Mouse (Mus musculus): ENCODE data around the gene Nyap2.
"Not testable (repeated sequence)": the region's sequence is repeated elsewhere in the genome, so short reads cannot be mapped to it uniquely, and the experiment has no call there.

Nyap2 gene

GRCm38 (mm10) chr1:81180686-81181085, 103.9 kb downstream of the Nyap2 start:
- no peak for DNase-seq (ENCODE audit: low spot score in 2 of 2)

DNA sequence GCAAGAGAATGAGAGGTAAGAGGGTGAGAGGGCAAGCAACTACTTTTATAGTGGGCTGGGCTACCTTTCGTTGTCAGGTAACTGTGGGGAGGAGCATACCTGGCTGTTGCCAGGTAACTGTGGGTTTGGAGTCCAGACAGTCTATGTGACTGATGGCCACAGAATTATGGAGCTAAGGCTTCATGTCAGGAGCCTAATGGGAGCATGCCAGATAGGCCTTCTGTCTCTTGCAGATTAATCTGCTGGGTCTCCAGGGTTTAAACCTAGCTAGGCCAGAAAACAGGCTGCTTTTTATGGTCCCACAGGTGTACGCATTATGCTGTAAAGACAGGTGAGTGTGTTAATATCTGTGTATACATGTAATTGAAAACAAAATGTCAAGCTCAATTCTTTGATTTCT, 132.8 kb downstream of the Nyap2 start:
- DNase-seq (ENCODE audit: low spot score in 2 of 2), result no peak

GRCm38 (mm10) chr1:81211491-81211890, 134.7 kb downstream of the Nyap2 start:
- no peak for DNase-seq (ENCODE audit: low spot score in 2 of 2)

DNA sequence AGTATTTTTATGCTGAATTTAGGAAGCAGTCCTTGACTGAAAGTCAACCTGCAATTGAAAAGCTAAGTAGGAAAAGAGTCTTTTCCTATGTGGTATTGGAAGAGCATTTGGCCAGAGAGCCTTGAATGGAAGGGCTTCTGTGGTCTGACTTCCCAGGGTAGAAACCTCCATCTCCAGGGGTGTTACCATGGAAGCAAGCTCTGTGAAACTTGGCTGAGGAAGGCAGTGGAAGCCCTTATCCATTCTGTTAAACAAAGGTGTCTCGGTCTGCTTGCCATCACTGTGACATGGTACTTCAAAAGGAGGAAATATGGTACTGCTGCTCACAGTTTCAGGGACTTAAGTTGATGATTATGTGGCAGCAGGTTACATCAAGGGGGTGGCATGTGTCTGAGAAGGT, 143.0 kb downstream of the Nyap2 start:
- DNase-seq (ENCODE audit: low spot score in 2 of 2), result no peak

- DNase-seq (ENCODE audit: low spot score in 2 of 2), result no peak
Observed at GRCm38 (mm10) chr1:81231759-81232406, 155.1 kb downstream of the Nyap2 start.

DNA sequence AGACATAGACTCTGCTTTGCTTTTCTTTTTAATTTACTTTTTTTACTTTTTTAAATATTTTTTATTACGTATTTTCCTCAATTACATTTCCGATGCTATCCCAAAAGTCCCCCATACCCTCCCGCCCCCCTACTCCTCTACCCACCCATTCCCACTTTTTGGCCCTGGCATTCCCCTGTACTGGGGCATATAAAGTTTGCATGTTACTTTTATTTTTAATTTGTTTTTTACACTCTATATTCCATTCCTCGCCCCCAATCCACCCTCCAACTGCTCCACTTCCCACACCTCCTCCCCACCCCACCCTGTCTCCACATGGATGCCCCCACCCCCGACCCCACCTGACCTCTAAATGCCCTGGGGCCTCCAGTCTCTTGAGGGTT, 155.6 kb downstream of the Nyap2 start:
- not testable (repeated sequence) for DNase-seq (ENCODE audit: low spot score in 2 of 2)

DNA sequence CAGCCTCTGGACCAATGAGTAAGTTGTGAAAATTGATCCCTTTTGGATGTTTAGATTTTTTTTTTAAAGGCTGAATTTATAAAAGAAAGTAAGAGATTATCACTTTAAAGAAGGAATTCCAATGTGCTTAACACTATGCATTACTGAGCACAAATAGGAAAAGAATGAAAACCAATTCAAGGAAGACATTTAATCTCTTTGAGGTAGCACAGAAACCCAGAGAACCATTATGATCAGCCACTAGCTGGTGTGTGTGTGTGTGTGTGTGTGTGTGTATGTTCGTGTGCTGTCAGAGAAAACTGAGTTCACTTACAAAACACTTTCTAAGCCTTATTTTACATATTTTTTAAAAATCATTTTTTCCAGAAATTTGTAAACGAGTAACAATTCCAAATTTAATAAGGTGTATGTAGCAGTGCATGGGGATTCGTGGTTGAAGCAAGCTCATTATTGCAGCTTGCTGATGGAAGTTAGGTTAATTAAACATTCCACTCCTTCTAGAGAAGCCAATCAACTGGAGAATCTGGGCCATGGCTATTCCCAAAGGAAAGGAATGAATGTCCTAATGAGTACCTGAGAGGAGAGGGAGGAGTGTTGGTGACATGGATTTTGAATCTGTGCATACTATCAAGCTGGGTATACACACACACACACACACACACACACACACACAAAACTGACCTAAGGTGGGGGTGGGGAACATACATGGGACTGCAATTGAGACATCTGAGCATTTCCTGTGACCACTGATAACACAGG, 171.9 kb downstream of the Nyap2 start:
- no peak for DNase-seq (ENCODE audit: low spot score in 2 of 2)

DNA sequence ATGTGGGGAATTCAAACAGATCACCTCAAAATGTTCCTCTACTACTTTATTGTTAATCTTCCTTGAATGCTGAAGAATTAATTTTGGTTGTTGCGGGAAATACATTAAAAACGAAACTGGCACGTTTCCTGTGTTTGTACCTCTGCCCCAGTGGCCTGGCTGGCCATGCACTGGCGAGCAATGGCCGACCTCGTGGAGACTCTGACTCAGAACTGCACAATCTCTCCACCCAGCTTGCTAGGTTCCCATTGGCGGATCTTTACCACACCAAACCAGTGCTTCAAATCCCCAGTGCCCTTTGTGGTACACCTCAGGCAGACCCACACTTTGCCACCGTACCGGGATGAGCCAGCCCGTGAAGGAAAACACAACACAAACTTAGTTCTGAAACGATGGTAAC, 173.3 kb downstream of the Nyap2 start:
- DNase-seq (ENCODE audit: low spot score in 2 of 2), result no peak

GRCm38 (mm10) chr1:81266441-81266840, 189.7 kb downstream of the Nyap2 start:
- DNase-seq (ENCODE audit: low spot score in 2 of 2), result no peak

- no peak for DNase-seq (ENCODE audit: low spot score in 2 of 2)
Observed at GRCm38 (mm10) chr1:81280978-81281377, 204.2 kb downstream of the Nyap2 start.

- DNase-seq (ENCODE audit: low spot score in 2 of 2), result no peak
Observed at GRCm38 (mm10) chr1:81285633-81286032, 208.9 kb downstream of the Nyap2 start.

GRCm38 (mm10) chr1:81287088-81287487, 210.3 kb downstream of the Nyap2 start:
- no peak for DNase-seq (ENCODE audit: low spot score in 2 of 2)

- no peak for DNase-seq (ENCODE audit: low spot score in 2 of 2)
Observed at GRCm38 (mm10) chr1:81300735-81301134, 224.0 kb downstream of the Nyap2 start.

GRCm38 (mm10) chr1:81301661-81302060, 224.9 kb downstream of the Nyap2 start:
- DNase-seq (ENCODE audit: low spot score in 2 of 2), result peak in 1 of 2 experiments; percentile 23

GRCm38 (mm10) chr1:81303389-81303788, 226.6 kb downstream of the Nyap2 start:
- no peak for DNase-seq (ENCODE audit: low spot score in 2 of 2)

DNA sequence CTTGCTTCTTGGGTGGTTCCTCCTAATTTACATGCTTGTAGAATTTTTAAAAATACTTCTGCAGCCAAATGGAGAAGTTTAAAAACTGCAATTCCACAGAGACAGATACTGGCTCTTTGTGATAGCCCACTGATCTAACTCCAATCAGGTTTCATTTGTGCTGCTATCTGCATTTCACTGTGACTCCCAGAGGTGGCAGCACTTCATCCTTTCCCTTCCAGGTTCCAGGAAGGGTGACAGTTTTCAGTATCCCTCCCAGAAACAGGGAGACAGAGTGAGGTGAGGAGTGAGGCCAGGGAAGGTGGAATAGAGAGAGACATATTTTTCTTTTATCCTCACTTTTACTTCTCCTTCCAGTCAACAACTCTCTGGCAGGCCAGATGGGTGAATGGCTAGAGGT, 230.7 kb downstream of the Nyap2 start:
- DNase-seq (ENCODE audit: low spot score in 2 of 2), result no peak

GRCm38 (mm10) chr1:81307934-81308333, 231.2 kb downstream of the Nyap2 start:
- no peak for DNase-seq (ENCODE audit: low spot score in 2 of 2)

DNA sequence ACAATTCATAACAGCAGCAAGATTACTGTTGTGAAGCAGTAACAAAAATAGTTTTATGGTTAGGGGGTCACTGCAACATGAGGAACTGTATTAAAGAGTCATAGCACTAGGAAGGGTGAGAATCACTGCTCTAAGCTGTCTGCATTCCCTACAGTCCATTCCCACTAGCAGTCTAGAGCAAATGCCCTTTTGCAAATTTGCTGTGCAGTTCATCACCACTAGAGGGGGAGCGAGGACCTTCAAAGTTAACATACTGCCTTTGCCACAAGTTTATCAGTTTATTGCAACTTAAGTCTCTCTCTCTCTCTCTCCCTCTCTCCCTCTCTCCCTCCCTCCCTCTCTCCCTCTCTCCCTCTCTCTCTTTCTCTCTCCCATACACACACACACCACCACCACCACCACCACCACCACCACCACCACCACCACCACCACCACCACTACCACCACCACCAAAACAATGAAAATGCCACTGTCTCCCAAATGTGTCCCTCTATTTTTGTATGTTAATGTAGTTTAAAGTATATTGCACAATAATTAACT, 233.4 kb downstream of the Nyap2 start:
- DNase-seq (ENCODE audit: low spot score in 2 of 2), result peak in 1 of 2 experiments; percentile 46

DNA sequence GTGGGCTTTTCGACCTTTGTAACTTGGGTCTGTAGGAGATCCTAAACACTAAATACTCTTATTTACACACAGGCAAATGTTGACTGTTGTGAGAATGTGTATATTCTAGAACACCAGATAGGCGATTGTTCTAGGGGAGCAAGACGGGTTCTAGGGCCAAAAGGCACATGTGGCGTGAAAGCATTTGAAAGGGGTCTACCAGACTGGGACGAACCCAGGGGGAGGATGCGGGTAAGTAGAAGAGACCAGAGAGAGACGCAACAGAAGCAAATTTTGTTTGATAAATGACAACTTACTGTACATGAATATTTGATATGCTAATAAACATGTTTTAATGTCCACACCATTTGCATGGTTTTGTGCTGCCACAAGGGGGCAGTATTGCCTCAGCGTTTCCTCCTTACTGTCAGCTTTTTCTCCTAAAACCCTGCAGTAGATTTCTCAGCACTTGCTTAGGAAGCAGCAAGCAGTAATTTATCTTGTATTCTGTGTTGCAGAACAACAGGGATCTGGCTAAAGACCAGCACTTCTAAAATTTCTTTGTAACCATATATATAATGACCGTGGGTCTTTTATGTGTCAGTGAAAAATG, 239.7 kb downstream of the Nyap2 start:
- DNase-seq (ENCODE audit: low spot score in 2 of 2), result peak; percentile 9 to 66

DNA sequence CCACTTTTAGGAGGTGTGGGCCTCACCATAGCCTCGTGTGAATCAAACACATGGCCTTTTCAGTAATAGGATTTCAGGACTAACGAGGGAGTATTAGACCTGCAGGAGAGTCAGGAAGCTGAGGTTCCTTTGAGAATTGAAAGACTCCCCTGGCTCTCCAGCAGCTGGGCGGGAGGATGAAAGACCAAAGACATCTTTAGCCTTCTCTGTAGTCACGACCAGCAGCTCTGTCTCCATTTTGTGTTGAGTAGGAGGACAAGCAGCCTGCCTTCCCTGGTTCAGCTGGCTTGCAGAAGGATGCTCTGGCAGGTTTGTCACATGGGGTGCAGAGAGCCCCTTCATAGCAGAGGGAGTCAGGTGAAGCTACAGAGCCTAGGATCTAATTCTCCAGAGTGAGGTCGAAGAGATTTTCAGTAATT, 240.3 kb downstream of the Nyap2 start:
- no peak for DNase-seq (ENCODE audit: low spot score in 2 of 2)

DNA sequence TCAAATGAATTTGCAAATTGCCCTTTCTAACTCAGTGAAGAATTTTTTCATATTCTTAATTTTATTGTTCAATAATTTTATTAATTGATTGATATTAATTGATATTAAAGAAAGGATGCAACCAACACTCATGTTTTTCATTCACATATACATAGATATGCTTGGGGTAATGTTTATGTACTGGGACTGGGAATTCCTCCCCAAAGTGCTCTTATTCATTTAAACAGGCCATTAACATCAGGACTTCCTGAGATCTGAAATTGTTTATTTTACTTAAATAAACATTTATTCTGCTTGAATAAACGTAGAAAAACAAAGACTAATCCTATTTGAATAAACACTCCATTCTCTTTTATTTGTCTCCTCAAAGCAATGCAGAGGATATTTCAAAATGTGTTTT, 311.0 kb downstream of the Nyap2 start:
- no peak for DNase-seq (ENCODE audit: low spot score in 2 of 2)

All from spleen, postnatal 10 days (tissue).